Mouse (Mus musculus) thymus, adult 2 months (tissue): Measurements from ENCODE around the gene Clic6. TPM values are rescaled to one million over a fixed set of nuclear protein-coding genes. Genes with fewer than 3 reads are reported as not detected.

Source experiments
- DNase-seq: peaks from one replicate; pipeline ENCODE4 v3.0.0; 2021
- H3K27ac ChIP-seq: fragments of 200-500 bp; 2 replicates; pipeline ENCODE4 v1.5.1; 2012; ENCODE audit warnings: low read length, control low read depth; ENCODE audit not compliant: control insufficient read depth, insufficient read depth
- H3K27me3 ChIP-seq: fragments of 200-500 bp; 2 replicates; pipeline ENCODE4 v1.6.1; 2012; ENCODE audit warnings: mild to moderate bottlenecking, low read length, moderate library complexity, mixed read lengths; ENCODE audit not compliant: control insufficient read depth, insufficient read depth
- H3K36me3 ChIP-seq: fragments of 200-500 bp; 2 replicates; pipeline ENCODE4 v1.6.1; 2012; ENCODE audit warnings: mild to moderate bottlenecking, low read length, moderate library complexity; ENCODE audit not compliant: control insufficient read depth, insufficient read depth
- H3K4me1 ChIP-seq: fragments of 200-500 bp; replicated peaks from 2 replicates; pipeline ENCODE4 v1.6.1; 2012; ENCODE audit warnings: low read length; ENCODE audit not compliant: control insufficient read depth, insufficient read depth
- H3K4me3 ChIP-seq: fragments of 200-500 bp; 2 replicates; pipeline ENCODE4 v1.5.1; 2012; ENCODE audit warnings: mild to moderate bottlenecking, low read length, control low read depth, moderate library complexity; ENCODE audit not compliant: control insufficient read depth, insufficient read depth
- CTCF ChIP-seq: fragments of 200-500 bp; IDR thresholded peaks from 2 replicates; pipeline ENCODE4 v1.5.1; 2012; ENCODE audit warnings: mild to moderate bottlenecking, control low read depth, low read length, moderate library complexity, borderline replicate concordance; ENCODE audit not compliant: control insufficient read depth, poor library complexity, insufficient read depth; ENCODE audit errors: extremely low read depth
- POLR2A ChIP-seq: fragments of 200-500 bp; IDR thresholded peaks from 2 replicates; pipeline ENCODE4 v1.6.1; 2012; ENCODE audit warnings: mild to moderate bottlenecking, low read length, control low read depth, moderate library complexity; ENCODE audit not compliant: control insufficient read depth, poor library complexity, insufficient read depth; ENCODE audit errors: extremely low read depth
- whole genome bisulfite sequencing: fragments of 180-500 bp; shearing (Covaris S2); methylation state at CpG from one replicate; pipeline ENCODE4 v1.1.7; 2018; 5-methylcytosine and 5-hydroxymethylcytosine counted together
- polyA plus RNA-seq: library from polyadenylated mRNA; depleted of rRNA; stranded (reverse); fragments of >200 nt; gene quantifications from 2 replicates; pipeline ENCODE4 v1.2.3, GENCODE M21; 2012

The Clic6 gene
- polyA plus RNA-seq, 1 experiment = 0.22 TPM

- TF ChIP-seq CTCF (no peak), POLR2A (no peak)
- Histone ChIP-seq H3K4me3 (no peak overlapping the region), H3K4me1 (no peaks in the 10 kb centered on the region), H3K36me3 (no peaks in the 10 kb centered on the region), H3K27me3 (no peaks in the 10 kb centered on the region), H3K27ac (no peak overlapping the region)
- 89% methylated on average over 6 of the region's 6 CpGs for WGBS
- no peak for DNase-seq
Measured at GRCm38 (mm10) chr16:92538356-92538755, 52.8 kb downstream of the Clic6 start.

- Histone ChIP-seq H3K4me1 (no peaks in the 10 kb centered on the region), H3K4me3 (no peak overlapping the region), H3K27ac (no peak overlapping the region), H3K27me3 (no peaks in the 10 kb centered on the region), H3K36me3 (no peaks in the 10 kb centered on the region)
- WGBS = 61% methylated on average over 1 of the region's 1 CpGs
- DNase-seq = peak; percentile 28
- TF ChIP-seq POLR2A (no peak), CTCF (peak; percentile 24; the same call in 1 of the 2 replicates)
Measured at GRCm38 (mm10) chr16:92544264-92544663, 58.7 kb downstream of the Clic6 start.

- 97% methylated on average over 9 of the region's 9 CpGs for WGBS
- no peak for TF ChIP-seq CTCF
- TF ChIP-seq POLR2A = no peak
- no peaks in the 10 kb centered on the region for H3K27me3 ChIP-seq
- no peak overlapping the region for H3K4me3 ChIP-seq
- no peak overlapping the region for H3K27ac ChIP-seq
- no peak for DNase-seq
- H3K36me3 ChIP-seq = no peaks in the 10 kb centered on the region
- H3K4me1 ChIP-seq = no peaks in the 10 kb centered on the region
Measured at GRCm38 (mm10) chr16:92548651-92549050, 63.1 kb downstream of the Clic6 start.

GRCm38 (mm10) chr16:92551266-92552105 is 66.0 kb downstream of the Clic6 start:
- H3K4me3 ChIP-seq = no peak overlapping the region
- no peaks in the 10 kb centered on the region for H3K27me3 ChIP-seq
- no peaks in the 10 kb centered on the region for H3K4me1 ChIP-seq
- DNase-seq = no peak
- H3K27ac ChIP-seq = no peak overlapping the region
- TF ChIP-seq POLR2A = no peak
- TF ChIP-seq CTCF = no peak
- no peaks in the 10 kb centered on the region for H3K36me3 ChIP-seq
- 87% methylated on average over 13 of the region's 13 CpGs for WGBS

- Histone ChIP-seq H3K4me3 (no peak overlapping the region), H3K36me3 (no peaks in the 10 kb centered on the region), H3K4me1 (no peaks in the 10 kb centered on the region), H3K27ac (no peak overlapping the region), H3K27me3 (no peaks in the 10 kb centered on the region)
- no peak for DNase-seq
- 92% methylated on average over 9 of the region's 9 CpGs for WGBS
- TF ChIP-seq POLR2A = no peak
- TF ChIP-seq CTCF = no peak
Measured at GRCm38 (mm10) chr16:92552106-92552382, 66.5 kb downstream of the Clic6 start.

GRCm38 (mm10) chr16:92552858-92553257 is 67.3 kb downstream of the Clic6 start:
- no peak overlapping the region for H3K27ac ChIP-seq
- no peaks in the 10 kb centered on the region for H3K36me3 ChIP-seq
- WGBS = 48% methylated on average over 11 of the region's 11 CpGs
- no peaks in the 10 kb centered on the region for H3K27me3 ChIP-seq
- no peak for DNase-seq
- no peaks in the 10 kb centered on the region for H3K4me1 ChIP-seq
- no peak for TF ChIP-seq POLR2A
- no peak for TF ChIP-seq CTCF
- H3K4me3 ChIP-seq = no peak overlapping the region

- no peaks in the 10 kb centered on the region for H3K27me3 ChIP-seq
- DNase-seq = no peak
- H3K4me1 ChIP-seq = no peaks in the 10 kb centered on the region
- TF ChIP-seq CTCF = no peak
- no peak for TF ChIP-seq POLR2A
- H3K27ac ChIP-seq = no peak overlapping the region
- no peak overlapping the region for H3K4me3 ChIP-seq
- H3K36me3 ChIP-seq = no peaks in the 10 kb centered on the region
- WGBS = 97% methylated on average over 1 of the region's 1 CpGs
Measured at GRCm38 (mm10) chr16:92555051-92555450, 69.5 kb downstream of the Clic6 start.
